Mouse (Mus musculus): ENCODE results near the gene Tcte3. TPM values are rescaled to one million over a fixed set of nuclear protein-coding genes. Genes with fewer than 3 reads are reported as not detected.

The Tcte3 gene
- polyA plus RNA-seq, 1 experiment from 2014 or later: 2.1 TPM

Other genes with a start within 250 kb of the Tcte3 start
- gene Wdr27, start 98.3 kb downstream of the Tcte3 start, polyA plus RNA-seq (2015; fragmentation: Nextera tagmentation; extraction: Ambion mirVana): 16.1 and 21.3 TPM in 2 replicates
- gene 1600012H06Rik, start 98.3 kb downstream of the Tcte3 start, polyA plus RNA-seq (2015; fragmentation: Nextera tagmentation; extraction: Ambion mirVana): 37.5 and 39.0 TPM in 2 replicates
- gene Phf10, start 80.2 kb downstream of the Tcte3 start, polyA plus RNA-seq (2015; fragmentation: Nextera tagmentation; extraction: Ambion mirVana): 42.1 and 43.7 TPM in 2 replicates
- gene 9030025P20Rik, start 63.0 kb downstream of the Tcte3 start, polyA plus RNA-seq (2015; fragmentation: Nextera tagmentation; extraction: Ambion mirVana): 11.9 and 15.9 TPM in 2 replicates
- gene Gm3417, start 62.7 kb downstream of the Tcte3 start, polyA plus RNA-seq (2015; fragmentation: Nextera tagmentation; extraction: Ambion mirVana): 0.23 and 2.2 TPM in 2 replicates
- gene Gm3435, start 31.3 kb downstream of the Tcte3 start, polyA plus RNA-seq (2015; fragmentation: Nextera tagmentation; extraction: Ambion mirVana): 8.5 and 13.8 TPM in 2 replicates
- 63.6 and 89.5 TPM in 2 replicates for gene Ermard, start 280 bp downstream of the Tcte3 start, polyA plus RNA-seq (2015; fragmentation: Nextera tagmentation; extraction: Ambion mirVana)
- gene Gm3448, start within 50 bp of the Tcte3 start, polyA plus RNA-seq (2015; fragmentation: Nextera tagmentation; extraction: Ambion mirVana): 5.8 and 9.0 TPM in 2 replicates

Measured in thymus, postnatal 0 days (tissue).